In the genomic region with DNA sequence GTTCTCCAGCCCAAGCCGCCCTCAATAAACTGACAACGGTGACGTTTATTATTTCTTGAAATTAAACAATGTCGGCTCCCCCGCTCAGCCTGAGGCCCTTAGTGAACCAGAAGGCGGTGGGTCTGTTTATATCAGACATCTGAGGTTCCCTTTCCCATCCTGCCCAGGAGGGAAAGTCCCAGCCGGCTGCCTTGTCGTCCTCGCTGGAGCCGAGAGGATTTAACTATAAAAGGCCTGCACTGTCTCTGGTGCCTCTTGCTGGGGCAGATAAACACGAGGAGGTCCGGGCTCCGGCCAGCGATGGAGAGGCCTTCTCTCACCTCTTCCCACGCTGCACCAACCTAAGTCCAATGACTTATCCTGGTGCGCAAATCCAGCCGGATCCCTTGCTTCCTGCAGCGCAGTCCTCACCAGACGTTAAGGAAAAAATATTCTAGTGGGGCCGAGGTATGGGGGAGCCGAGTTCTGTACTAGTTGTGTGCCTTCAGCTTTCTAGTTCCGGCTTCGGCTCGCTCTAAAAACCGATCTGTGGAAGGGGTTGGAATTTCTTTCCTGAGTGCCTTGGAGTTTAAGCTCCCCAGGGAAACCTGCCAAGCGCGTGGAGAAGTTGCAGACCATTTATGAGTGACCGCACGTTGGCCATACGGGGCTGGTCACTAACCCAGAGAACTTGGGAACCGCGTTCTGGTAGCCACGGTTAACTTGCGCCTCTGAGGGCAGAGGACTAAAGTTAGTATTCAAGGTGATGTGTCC, we compare ENCODE assay signal across 13 mouse cellular contexts. TPM values are rescaled to one million over a fixed set of nuclear protein-coding genes. Genes with fewer than 3 reads are reported as not detected.
DNase-seq lines count a peak whose midpoint lies in the region; ATAC-seq and TF ChIP-seq lines count a peak whose summit lies in the region.
"Had no signal": no experiment of that assay in that cellular context is flagged by ENCODE, and none has a peak within 500 bp of the region (broad histone marks: within the 10 kb centered on the region; RNA-seq: fewer than 3 reads in every experiment).

No protein-coding gene starts in this region.

- no peak for TF ChIP-seq CTCF in layer of hippocampus, adult 2 months (conservative IDR thresholded peaks at IDR 0.05)

- peak overlapping the region; percentile 97 for H3K27ac ChIP-seq in heart, embryonic 11.5 days (ENCODE audit: low read depth, low read length)
- peak overlapping the region; percentile 72 for H3K27ac ChIP-seq in heart, embryonic 15.5 days
- no peak overlapping the region for H3K27ac ChIP-seq in neural tube, embryonic 11.5 days (ENCODE audit: low read depth, low read length)
- H3K27ac ChIP-seq in layer of hippocampus, adult 2 months = no peak overlapping the region
- H3K27ac ChIP-seq: liver, embryonic 14.5 days had no signal

- DNase-seq in heart, postnatal 25 days (ENCODE audit: low spot score) = no peak
- peak; percentile 29 for DNase-seq in urinary bladder, adult 2 months (ENCODE audit: low spot score)
- no peak for DNase-seq in urinary bladder, postnatal 10 days (ENCODE audit: low spot score)
- peak; percentile 44 for DNase-seq in neural tube, embryonic 11.5 days (ENCODE audit: low spot score)
- DNase-seq in cerebellum, adult 9-11 months = no peak
- DNase-seq in layer of hippocampus, adult 2 months (ENCODE audit: low spot score in 2 of 2) = no peak
- DNase-seq: gastrocnemius, postnatal 36 days; right cerebral cortex, postnatal 14 days had no signal

- H3K36me3 ChIP-seq in heart, embryonic 11.5 days (ENCODE audit: control insufficient read depth, insufficient read depth, low read length) = no peaks in the 10 kb centered on the region
- no peaks in the 10 kb centered on the region for H3K36me3 ChIP-seq in heart, embryonic 15.5 days
- no peaks in the 10 kb centered on the region for H3K36me3 ChIP-seq in neural tube, embryonic 11.5 days (ENCODE audit: control insufficient read depth, insufficient read depth, low read length)

- H3K4me1 ChIP-seq in heart, embryonic 11.5 days (ENCODE audit: control insufficient read depth, insufficient read depth, low read length) = peaks cover 42% of the 10 kb centered on the region
- H3K4me1 ChIP-seq in heart, embryonic 15.5 days (replicated peaks) = peaks cover 40% of the 10 kb centered on the region
- H3K4me1 ChIP-seq in neural tube, embryonic 11.5 days (ENCODE audit: control insufficient read depth, insufficient read depth, low read length) = no peaks in the 10 kb centered on the region

- H3K4me2 ChIP-seq in heart, embryonic 11.5 days = peak overlapping the region; percentile 88
- peak overlapping the region; percentile 73 for H3K4me2 ChIP-seq in heart, embryonic 15.5 days
- no peak overlapping the region for H3K4me2 ChIP-seq in neural tube, embryonic 11.5 days (ENCODE audit: low read depth)

- H3K9ac ChIP-seq in heart, embryonic 11.5 days (ENCODE audit: low read depth, low read length) = peak overlapping the region; percentile 98
- H3K9ac ChIP-seq in heart, embryonic 15.5 days = peak overlapping the region; percentile 65
- H3K9ac ChIP-seq in neural tube, embryonic 11.5 days (ENCODE audit: low read length) = no peak overlapping the region
- H3K9ac ChIP-seq: liver, embryonic 14.5 days had no signal

- no peak for ATAC-seq in heart, embryonic 11.5 days (replicated peaks; ENCODE audit: insufficient number of reproducible peaks, low FRiP score, low TSS enrichment)
- no peak for ATAC-seq in heart, embryonic 15.5 days (replicated peaks; ENCODE audit: insufficient number of reproducible peaks, insufficient read depth, low FRiP score, low read depth)
- ATAC-seq in neural tube, embryonic 11.5 days (ENCODE audit: insufficient read depth, low FRiP score, low TSS enrichment) = no peak
- ATAC-seq: intestine, postnatal 0 days had no signal

- no peaks in the 10 kb centered on the region for H3K9me3 ChIP-seq in heart, embryonic 11.5 days (replicated peaks; ENCODE audit: control insufficient read depth, low read length)
- H3K9me3 ChIP-seq in heart, embryonic 15.5 days (replicated peaks) = no peaks in the 10 kb centered on the region
- H3K9me3 ChIP-seq in neural tube, embryonic 11.5 days (ENCODE audit: control insufficient read depth, low read length) = no peaks in the 10 kb centered on the region

- intact Hi-C loops in heart, postnatal 25 days (cut with DNase I) = loop anchor here (5.0 kb wide), 1 partner anchor 38 kb away; no protein-coding TSS in a partner anchor

- peak overlapping the region; percentile 76 for H3K4me3 ChIP-seq in heart, embryonic 11.5 days (ENCODE audit: low read depth, low read length)
- peak overlapping the region; percentile 60 for H3K4me3 ChIP-seq in heart, embryonic 15.5 days
- H3K4me3 ChIP-seq in neural tube, embryonic 11.5 days (ENCODE audit: low read depth, low read length) = no peak overlapping the region
- H3K4me3 ChIP-seq in layer of hippocampus, adult 2 months = no peak overlapping the region

- WGBS in heart, embryonic 11.5 days (ENCODE audit: insufficient replicate concordance) = 1% methylated on average over 34 of the region's 34 CpGs
- WGBS in heart, embryonic 15.5 days = 4% methylated on average over 34 of the region's 34 CpGs
- WGBS in neural tube, embryonic 11.5 days = under 1% methylated on average over 34 of the region's 34 CpGs

- H3K27me3 ChIP-seq in heart, embryonic 11.5 days (ENCODE audit: control insufficient read depth, insufficient read depth, low read length) = peaks cover 12% of the 10 kb centered on the region
- H3K27me3 ChIP-seq in heart, embryonic 15.5 days = peaks cover 22% of the 10 kb centered on the region
- H3K27me3 ChIP-seq in neural tube, embryonic 11.5 days (ENCODE audit: control insufficient read depth, insufficient read depth, low read length) = peaks cover 99% of the 10 kb centered on the region

RNA-seq across cellular contexts. Expression of gene Tbx5, which starts 7.3 kb away (rescaled TPM):
- 40.1 and 41.1 TPM in 2 replicates for polyA plus RNA-seq in heart, embryonic 11.5 days (2014; fragmentation: Nextera tagmentation; extraction: Ambion mirVana)
- 10 to 100 TPM; 29.0 to 33.6 TPM for total RNA-seq in heart, postnatal 25 days (2021)
- 9.9 and 16.5 TPM in 2 replicates for polyA plus RNA-seq in urinary bladder, adult 2 months (2012; rRNA removed)
- polyA plus RNA-seq in heart, embryonic 15.5 days (2015; fragmentation: Nextera tagmentation; extraction: Ambion mirVana) = 30.1 and 33.8 TPM in 2 replicates
- 0.15 and 0.45 TPM in 2 replicates for polyA plus RNA-seq in neural tube, embryonic 11.5 days (2014; fragmentation: Nextera tagmentation; extraction: Ambion mirVana)
- not detected for total RNA-seq in layer of hippocampus, adult 2 months (2021)
- total RNA-seq: gastrocnemius, postnatal 36 days; layer of hippocampus, postnatal 10 days had no signal
- polyA plus RNA-seq: intestine, postnatal 0 days had no signal

Comparison
In these comparisons a context has a peak if more than half of its experiments do, and no peak if none do; other contexts are left out.
1. DNase-seq: peak in urinary bladder, adult 2 months (single experiment) and neural tube, embryonic 11.5 days (single experiment); none in heart, postnatal 25 days (single experiment), urinary bladder, postnatal 10 days (single experiment), cerebellum, adult 9-11 months (single experiment) and layer of hippocampus, adult 2 months (0 of 2).
2. H3K27ac ChIP-seq: peak in heart, embryonic 11.5 days (single experiment) and heart, embryonic 15.5 days (single experiment); none in neural tube, embryonic 11.5 days (single experiment) and layer of hippocampus, adult 2 months (single experiment).
3. H3K4me3 ChIP-seq: peak in heart, embryonic 11.5 days (single experiment) and heart, embryonic 15.5 days (single experiment); none in neural tube, embryonic 11.5 days (single experiment) and layer of hippocampus, adult 2 months (single experiment).